Mouse (Mus musculus) lung, postnatal 0 days (tissue): ENCODE data around the gene Irgm1.
"Not testable (repeated sequence)": the region's sequence is repeated elsewhere in the genome, so short reads cannot be mapped to it uniquely, and the experiment has no call there.

Experiments used
- CTCF ChIP-seq: IDR thresholded peaks from 2 replicates; pipeline ENCODE4 v1.5.1; 2016; ENCODE audit warnings: antibody characterized with exemption, mild to moderate bottlenecking
- EP300 ChIP-seq: IDR thresholded peaks from 2 replicates; pipeline ENCODE4 v1.6.1; 2016; ENCODE audit warnings: antibody characterized with exemption, mild to moderate bottlenecking, control low read depth

GRCm38 (mm10) chr11:48900654-48901566 is 29.4 kb upstream of the Irgm1 start:
- TF ChIP-seq CTCF, result not testable (repeated sequence)
- TF ChIP-seq EP300, result peak; percentile 71
